20 mouse cellular contexts compared by ENCODE assay signal in genomic region chr7:16193702-16194101, GRCm38 (mm10). TPM values are rescaled to one million over a fixed set of nuclear protein-coding genes. Genes with fewer than 3 reads are reported as not detected.
DNase-seq lines count a peak whose midpoint lies in the region; ATAC-seq lines count a peak whose summit lies in the region.
"Had no signal": no experiment of that assay in that cellular context is flagged by ENCODE, and none has a peak within 500 bp of the region (broad histone marks: within the 10 kb centered on the region; RNA-seq: fewer than 3 reads in every experiment).

No protein-coding gene starts in this region.

- WGBS in forebrain, embryonic 16.5 days: 54% methylated on average over 3 of the region's 3 CpGs

- no peaks in the 10 kb centered on the region for H3K27me3 ChIP-seq in splenic B cell, adult 2 months (ENCODE audit: control insufficient read depth, insufficient read depth, low read length, poor library complexity, severe bottlenecking)
- H3K27me3 ChIP-seq in forebrain, embryonic 16.5 days (replicated peaks; ENCODE audit: control insufficient read depth, insufficient read depth, low read length): peaks cover 4% of the 10 kb centered on the region; the same call in 1 of the 2 replicates

- no peaks in the 10 kb centered on the region for H3K9me3 ChIP-seq in forebrain, embryonic 16.5 days (ENCODE audit: control insufficient read depth, low read length)
- H3K9me3 ChIP-seq: hindbrain, embryonic 13.5 days; limb, embryonic 12.5 days; liver, embryonic 12.5 days; neural tube, embryonic 15.5 days had no signal

- no peak for ATAC-seq in forebrain, embryonic 16.5 days
- ATAC-seq: intestine, embryonic 16.5 days; liver, embryonic 12.5 days had no signal

- H3K4me3 ChIP-seq in forebrain, embryonic 16.5 days (replicated peaks; ENCODE audit: low read length): no peak overlapping the region
- H3K4me3 ChIP-seq: gastrocnemius, adult 2 months; hindbrain, embryonic 13.5 days; limb, embryonic 12.5 days; liver, embryonic 12.5 days; neural tube, embryonic 15.5 days had no signal

- DNase-seq in thymus, postnatal 25 days: peak; percentile 37
- DNase-seq in thymus, postnatal 14 days: no peak
- DNase-seq in T-cell, adult 2 months (ENCODE audit: low spot score): peak; percentile 19
- peak; percentile 67 for DNase-seq in induced T-regulatory cell, adult 2 months (ENCODE audit: low read depth)
- DNase-seq in splenic B cell, adult 2 months (ENCODE audit: low read depth, low spot score): peak; percentile 71
- no peak for DNase-seq in cerebellum, adult 9-11 months
- DNase-seq: adrenal gland, adult 2 months; cerebellum, postnatal 25 days; gastrocnemius, adult 2 months; heart, postnatal 14 days; lung, embryonic 14.5 days; midbrain, embryonic 14.5 days; right cerebral cortex, postnatal 14 days had no signal

- H3K27ac ChIP-seq in forebrain, embryonic 16.5 days (ENCODE audit: low read length): no peak overlapping the region
- H3K27ac ChIP-seq: gastrocnemius, adult 2 months; hindbrain, embryonic 13.5 days; limb, embryonic 12.5 days; liver, embryonic 12.5 days; neural tube, embryonic 15.5 days had no signal

- H3K4me1 ChIP-seq in forebrain, embryonic 16.5 days (replicated peaks; ENCODE audit: control insufficient read depth, insufficient read depth, low read length): no peaks in the 10 kb centered on the region
- H3K4me1 ChIP-seq: limb, embryonic 12.5 days; liver, embryonic 12.5 days had no signal

- no peak overlapping the region for H3K4me2 ChIP-seq in forebrain, embryonic 16.5 days (ENCODE audit: low read length)
- H3K4me2 ChIP-seq: heart, embryonic 11.5 days; hindbrain, embryonic 13.5 days; limb, embryonic 12.5 days; liver, embryonic 12.5 days; lung, embryonic 14.5 days; neural tube, embryonic 15.5 days had no signal

- no peak overlapping the region for H3K9ac ChIP-seq in forebrain, embryonic 16.5 days (replicated peaks; ENCODE audit: low read depth, low read length)
- H3K9ac ChIP-seq: hindbrain, embryonic 13.5 days; limb, embryonic 12.5 days; liver, embryonic 12.5 days; lung, embryonic 14.5 days; neural tube, embryonic 15.5 days had no signal

- H3K36me3 ChIP-seq in splenic B cell, adult 2 months (ENCODE audit: control insufficient read depth, insufficient read depth, low read length, poor library complexity, severe bottlenecking): no peaks in the 10 kb centered on the region; the same call in 1 of the 2 replicates
- H3K36me3 ChIP-seq in forebrain, embryonic 16.5 days (ENCODE audit: control insufficient read depth, insufficient read depth): 0 out of 2 replicates have a peak, but pooled peaks cover 2% of the 10 kb centered on the region

RNA-seq across cellular contexts. Expression of gene Meis3, which starts 18.8 kb away (rescaled TPM):
- polyA plus RNA-seq in forebrain, embryonic 16.5 days (2015; fragmentation: Nextera tagmentation; extraction: Ambion mirVana): 99.6 and 118 TPM in 2 replicates

RNA-seq across cellular contexts. Expression of gene Dhx34, which starts 28.1 kb away (rescaled TPM):
- 13.9 and 15.5 TPM in 2 replicates for polyA plus RNA-seq in forebrain, embryonic 16.5 days (2015; fragmentation: Nextera tagmentation; extraction: Ambion mirVana)

RNA-seq across cellular contexts. Expression of gene C5ar2, which starts 50.3 kb away (rescaled TPM):
- 0.16 TPM in 1 of 2 replicates, not detected in the other for polyA plus RNA-seq in forebrain, embryonic 16.5 days (2015; fragmentation: Nextera tagmentation; extraction: Ambion mirVana)
- polyA plus RNA-seq: limb, embryonic 12.5 days; midbrain, embryonic 14.5 days had no signal

Comparison
In these comparisons a context has a peak if more than half of its experiments do, and no peak if none do; other contexts are left out.
1. DNase-seq: peak in thymus, postnatal 25 days (single experiment), T-cell, adult 2 months (single experiment), induced T-regulatory cell, adult 2 months (single experiment) and splenic B cell, adult 2 months (single experiment); none in thymus, postnatal 14 days (single experiment) and cerebellum, adult 9-11 months (single experiment).